Mouse (Mus musculus) MEL (cell line): ENCODE measurements around the gene Kif24. TPM values are rescaled to one million over a fixed set of nuclear protein-coding genes. Genes with fewer than 3 reads are reported as not detected.
A peak's percentile ranks its signal among the peaks of the same experiment; 100 is the strongest.

ENCODE experiments used
- DNase-seq: peaks from one replicate; pipeline ENCODE4 v3.0.0; 2011; ENCODE audit warnings: low read depth, low spot score
- H3K27ac ChIP-seq: 2 replicates; pipeline ENCODE4 v1.5.1; 2012; ENCODE audit warnings: low read depth, mild to moderate bottlenecking, control low read depth, low read length, moderate library complexity; ENCODE audit not compliant: control insufficient read depth
- H3K27me3 ChIP-seq, 2 experiments: fragments of 150-350 bp in 1 of 2; sonication (generic) in 1 of 2; 2 replicates each; pipeline ENCODE4 v1.6.1; 2012; ENCODE audit warnings: low read length in 2 of 2, mild to moderate bottlenecking in 2 of 2, improper control_type of control experiment in 1 of 2, moderate library complexity in 1 of 2; ENCODE audit not compliant: insufficient read depth in 2 of 2, control insufficient read depth in 1 of 2
- H3K36me3 ChIP-seq, 2 experiments: 2 replicates each; pipeline ENCODE4 v1.6.1; 2012 to 2014; ENCODE audit warnings: low read length in 2 of 2, improper control_type of control experiment in 1 of 2, inconsistent platforms in 1 of 2, mild to moderate bottlenecking in 1 of 2; ENCODE audit not compliant: insufficient read depth in 2 of 2, control insufficient read depth in 1 of 2
- H3K4me1 ChIP-seq, 2 experiments: fragments of 150-350 bp in 1 of 2; sonication (generic) in 1 of 2; 2 replicates each; pipeline ENCODE4 v1.6.1; 2012; ENCODE audit warnings: low read length in 2 of 2, improper control_type of control experiment in 1 of 2, mild to moderate bottlenecking in 1 of 2; ENCODE audit not compliant: insufficient read depth in 2 of 2, control insufficient read depth in 1 of 2
- H3K4me3 ChIP-seq, 2 experiments: fragments of 150-350 bp in 1 of 2; sonication (generic) in 1 of 2; 2 replicates each; pipeline ENCODE4 v1.5.1; 2012; ENCODE audit warnings: low read depth in 2 of 2, low read length in 2 of 2, mild to moderate bottlenecking in 2 of 2, moderate library complexity in 2 of 2, control low read depth in 1 of 2, improper control_type of control experiment in 1 of 2; ENCODE audit not compliant: control insufficient read depth in 1 of 2, insufficient read depth in 1 of 2
- H3K79me2 ChIP-seq: 2 replicates; pipeline ENCODE4 v1.6.1; 2012; ENCODE audit warnings: mild to moderate bottlenecking, low read length, moderate library complexity; ENCODE audit not compliant: control insufficient read depth, poor library complexity, insufficient read depth
- H3K9ac ChIP-seq: 2 replicates; pipeline ENCODE4 v1.6.1; 2012; ENCODE audit warnings: low read depth, mild to moderate bottlenecking, control low read depth, low read length, moderate library complexity; ENCODE audit not compliant: control insufficient read depth, poor library complexity, severe bottlenecking
- H3K9me3 ChIP-seq: fragments of 150-350 bp; sonication (generic); replicated peaks from 2 replicates; pipeline ENCODE4 v1.6.1; 2012; ENCODE audit warnings: mild to moderate bottlenecking, low read length, improper control_type of control experiment, moderate library complexity; ENCODE audit not compliant: insufficient read depth
- CHD1 ChIP-seq: IDR thresholded peaks from 2 replicates; pipeline ENCODE4 v1.6.1; 2012; ENCODE audit warnings: low read depth, mild to moderate bottlenecking, inconsistent platforms, low read length, improper control_type of control experiment
- CHD2 ChIP-seq: IDR thresholded peaks from 2 replicates; pipeline ENCODE4 v1.6.1; 2011; ENCODE audit warnings: low read length, improper control_type of control experiment
- CTCF ChIP-seq, 3 experiments: IDR thresholded peaks in 2 of 3; conservative IDR thresholded peaks in 1 of 3; 2 replicates each; pipeline ENCODE4 v1.5.1; 2011 to 2012; ENCODE audit warnings: low read length in 3 of 3, low read depth in 2 of 3, mild to moderate bottlenecking in 2 of 3, improper control_type of control experiment in 1 of 3, inconsistent platforms in 1 of 3, mixed read lengths in 1 of 3, moderate library complexity in 1 of 3; ENCODE audit not compliant: control insufficient read depth in 1 of 3, insufficient read depth in 1 of 3, poor library complexity in 1 of 3, severe bottlenecking in 1 of 3
- E2F4 ChIP-seq: IDR thresholded peaks from 2 replicates; pipeline ENCODE4 v1.6.1; 2011; ENCODE audit warnings: low read depth, low read length, improper control_type of control experiment, borderline replicate concordance
- ELF1 ChIP-seq: IDR thresholded peaks from 2 replicates; pipeline ENCODE4 v1.6.1; 2014; ENCODE audit warnings: low read depth, mild to moderate bottlenecking, inconsistent platforms, low read length, improper control_type of control experiment, moderate library complexity
- EP300 ChIP-seq, 2 experiments: IDR thresholded peaks; 2 replicates each; pipeline ENCODE4 v1.6.1; 2011; ENCODE audit warnings: improper control_type of control experiment in 2 of 2, low read length in 2 of 2, low read depth in 1 of 2, mild to moderate bottlenecking in 1 of 2
- ETS1 ChIP-seq: IDR thresholded peaks from 2 replicates; pipeline ENCODE4 v1.6.1; 2012; ENCODE audit warnings: low read depth, mild to moderate bottlenecking, inconsistent platforms, low read length, improper control_type of control experiment, moderate library complexity
- GABPA ChIP-seq: IDR thresholded peaks from 2 replicates; pipeline ENCODE4 v1.6.1; 2012; ENCODE audit warnings: low read depth, mild to moderate bottlenecking, inconsistent platforms, low read length, improper control_type of control experiment, moderate library complexity
- GATA1 ChIP-seq: IDR thresholded peaks from 2 replicates; pipeline ENCODE4 v1.6.1; 2011; ENCODE audit warnings: low read depth, low read length, improper control_type of control experiment
- HCFC1 ChIP-seq: IDR thresholded peaks from 2 replicates; pipeline ENCODE4 v1.6.1; 2012; ENCODE audit warnings: low read depth, mild to moderate bottlenecking, inconsistent platforms, low read length, improper control_type of control experiment, moderate library complexity
- JUND ChIP-seq: IDR thresholded peaks from 2 replicates; pipeline ENCODE4 v1.6.1; 2011; ENCODE audit warnings: low read depth, mild to moderate bottlenecking, improper control_type of control experiment, low read length
- MAX ChIP-seq: IDR thresholded peaks from 2 replicates; pipeline ENCODE4 v1.6.1; 2011; ENCODE audit warnings: low read length, improper control_type of control experiment
- MAZ ChIP-seq: IDR thresholded peaks from 2 replicates; pipeline ENCODE4 v1.6.1; 2012; ENCODE audit warnings: low read depth, mild to moderate bottlenecking, inconsistent platforms, low read length, improper control_type of control experiment
- MEF2A ChIP-seq: IDR thresholded peaks from 2 replicates; pipeline ENCODE4 v1.6.1; 2014; ENCODE audit warnings: low read depth, mild to moderate bottlenecking, inconsistent platforms, low read length, improper control_type of control experiment; ENCODE audit not compliant: poor library complexity, insufficient replicate concordance, severe bottlenecking; ENCODE audit errors: extremely low read depth
- MXI1 ChIP-seq: IDR thresholded peaks from 2 replicates; pipeline ENCODE4 v1.6.1; 2011; ENCODE audit warnings: mild to moderate bottlenecking, low read depth, low read length, improper control_type of control experiment
- MYC ChIP-seq: IDR thresholded peaks from 2 replicates; pipeline ENCODE4 v1.6.1; 2011; ENCODE audit warnings: low read depth, mild to moderate bottlenecking, low read length, improper control_type of control experiment, moderate library complexity
- NELFE ChIP-seq: IDR thresholded peaks from 2 replicates; pipeline ENCODE4 v1.6.1; 2011; ENCODE audit warnings: low read depth, low read length, improper control_type of control experiment
- NRF1 ChIP-seq: IDR thresholded peaks from 2 replicates; pipeline ENCODE4 v1.6.1; 2014; ENCODE audit warnings: low read depth, mild to moderate bottlenecking, inconsistent platforms, low read length, improper control_type of control experiment, moderate library complexity; ENCODE audit not compliant: poor library complexity, insufficient read depth, severe bottlenecking
- POLR2A ChIP-seq, 2 experiments: IDR thresholded peaks; 2 replicates each; pipeline ENCODE4 v1.6.1; 2011 to 2012; ENCODE audit warnings: low read length in 2 of 2, mild to moderate bottlenecking in 2 of 2, control low read depth in 1 of 2, improper control_type of control experiment in 1 of 2, low read depth in 1 of 2, moderate library complexity in 1 of 2; ENCODE audit not compliant: control insufficient read depth in 1 of 2, insufficient read depth in 1 of 2, poor library complexity in 1 of 2
- RAD21 ChIP-seq: IDR thresholded peaks from 2 replicates; pipeline ENCODE4 v1.6.1; 2011; ENCODE audit warnings: mild to moderate bottlenecking, low read depth, low read length, improper control_type of control experiment
- RCOR1 ChIP-seq: IDR thresholded peaks from 2 replicates; pipeline ENCODE4 v1.6.1; 2012; ENCODE audit warnings: low read depth, mild to moderate bottlenecking, inconsistent platforms, low read length, improper control_type of control experiment
- SIN3A ChIP-seq: IDR thresholded peaks from 2 replicates; pipeline ENCODE4 v1.6.1; 2012; ENCODE audit warnings: low read length, improper control_type of control experiment, inconsistent platforms
- SMC3 ChIP-seq: IDR thresholded peaks from 2 replicates; pipeline ENCODE4 v1.6.1; 2011; ENCODE audit warnings: low read depth, low read length, improper control_type of control experiment
- TAL1 ChIP-seq: IDR thresholded peaks from 2 replicates; pipeline ENCODE4 v1.6.1; 2012; ENCODE audit warnings: mild to moderate bottlenecking, inconsistent platforms, low read length, moderate library complexity, mixed read lengths
- TBP ChIP-seq: IDR thresholded peaks from 2 replicates; pipeline ENCODE4 v1.8.0; 2011; ENCODE audit warnings: low read depth, low read length, improper control_type of control experiment
- TCF12 ChIP-seq: IDR thresholded peaks from 2 replicates; pipeline ENCODE4 v1.6.1; 2014; ENCODE audit warnings: low read depth, mild to moderate bottlenecking, inconsistent platforms, low read length, improper control_type of control experiment, moderate library complexity
- USF1 ChIP-seq: IDR thresholded peaks from 2 replicates; pipeline ENCODE4 v1.6.1; 2014; ENCODE audit warnings: low read depth, mild to moderate bottlenecking, inconsistent platforms, low read length, improper control_type of control experiment, moderate library complexity
- ZC3H11A ChIP-seq: IDR thresholded peaks from 2 replicates; pipeline ENCODE4 v1.6.1; 2012; ENCODE audit warnings: low read depth, mild to moderate bottlenecking, inconsistent platforms, low read length, improper control_type of control experiment
- ZMIZ1 ChIP-seq: IDR thresholded peaks from 2 replicates; pipeline ENCODE4 v1.6.1; 2012; ENCODE audit warnings: low read depth, mild to moderate bottlenecking, inconsistent platforms, low read length, improper control_type of control experiment, moderate library complexity
- ZNF384 ChIP-seq: IDR thresholded peaks from 2 replicates; pipeline ENCODE4 v1.6.1; 2012; ENCODE audit warnings: low read depth, mild to moderate bottlenecking, inconsistent platforms, low read length, improper control_type of control experiment
- polyA plus RNA-seq, 2 experiments: library from polyadenylated mRNA; stranded (reverse) in 1 of 2; unstranded in 1 of 2; fragments of >175 nt in 1 of 2; fragments of >200 nt in 1 of 2; gene quantifications; 2 replicates each; pipeline versions ENCODE4 v1.2.1 to v1.2.4; 2012; ENCODE audit warnings: low replicate concordance in 2 of 2, low read depth in 1 of 2; ENCODE audit not compliant: insufficient read length in 2 of 2, insufficient read depth in 1 of 2, missing spikeins in 1 of 2
- total RNA-seq: library from RNA; depleted of rRNA; stranded (reverse); fragments of 300-350 nt; gene quantifications from 2 replicates; pipeline ENCODE4 v1.2.3, GENCODE M21; 2012

Gene Kif24
- total and polyA plus RNA-seq, 3 experiments, result 11.6 to 13.2 TPM; not detected in 1

DNA sequence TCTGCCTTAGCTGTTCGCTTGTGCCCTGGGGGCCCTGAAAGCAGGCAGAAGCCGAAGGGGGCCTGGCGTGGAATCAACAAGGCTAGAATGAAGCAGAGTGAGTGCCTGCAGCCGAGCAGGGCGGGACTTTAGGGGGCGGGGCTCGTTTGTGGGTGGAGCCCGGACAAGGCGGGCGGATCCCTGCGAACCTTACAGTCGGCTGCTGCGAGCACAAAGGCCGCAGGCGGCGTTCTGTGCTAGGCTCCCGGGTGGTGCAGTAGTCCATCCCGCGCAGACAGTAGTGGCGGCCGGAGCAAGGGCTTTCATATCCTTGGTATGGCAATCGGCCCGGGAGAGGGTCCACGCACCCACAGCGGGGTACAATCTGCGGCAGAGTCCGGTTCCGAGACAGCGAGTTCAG lies 42.2 kb upstream of the Kif24 start:
- peaks cover 0 to 16% of the 10 kb centered on the region in 2 experiments; a peak in 2 of 4 replicates for H3K36me3 ChIP-seq
- H3K4me1 ChIP-seq, result peaks cover 4 to 31% of the 10 kb centered on the region in 2 experiments; a peak in 3 of 4 replicates
- no peak overlapping the region for H3K27ac ChIP-seq
- H3K27me3 ChIP-seq, result peaks cover 2 to 3% of the 10 kb centered on the region in 2 experiments; a peak in 2 of 4 replicates
- TF ChIP-seq SIN3A (peak; percentile 10; the same call in 1 of the 2 replicates), RAD21 (no peak), E2F4 (no peak), MAX (no peak), TCF12 (no peak), TBP (no peak), MAZ (no peak), POLR2A (IDR thresholded peaks at IDR 0.05; ENCODE audit: control insufficient read depth in 1 of 2, insufficient read depth in 1 of 2, low read depth in 1 of 2, low read length in 2 of 2, poor library complexity in 1 of 2) (peak in 1 of 2 experiments; percentile 44; a peak in 1 of 4 replicates), ELF1 (no peak), CHD2 (no peak), MXI1 (peak; percentile 25; the same call in 1 of the 2 replicates), GATA1 (no peak), NRF1 (no peak), ZNF384 (no peak), TAL1 (no peak), RCOR1 (no peak), GABPA (no peak), EP300 (IDR thresholded peaks at IDR 0.05; ENCODE audit: low read depth in 1 of 2, low read length in 2 of 2) (no peak), CHD1 (no peak), CTCF (IDR thresholded peaks at IDR 0.05 in 2 of 3, conservative IDR thresholded peaks at IDR 0.05 in 1 of 3; ENCODE audit: control insufficient read depth in 1 of 3, insufficient read depth in 1 of 3, low read depth in 2 of 3, low read length in 3 of 3, poor library complexity in 1 of 3, severe bottlenecking in 1 of 3) (peak in 2 of 3 experiments; percentile 10 to 13; a peak in 1 of 6 replicates), MYC (no peak)
- peak; percentile 90 for DNase-seq
- H3K4me3 ChIP-seq, result peak overlapping the region; percentile 58 to 68
- H3K9ac ChIP-seq, result peak overlapping the region; percentile 56
- H3K9me3 ChIP-seq, result no peaks in the 10 kb centered on the region
- H3K79me2 ChIP-seq, result no peaks in the 10 kb centered on the region

DNA sequence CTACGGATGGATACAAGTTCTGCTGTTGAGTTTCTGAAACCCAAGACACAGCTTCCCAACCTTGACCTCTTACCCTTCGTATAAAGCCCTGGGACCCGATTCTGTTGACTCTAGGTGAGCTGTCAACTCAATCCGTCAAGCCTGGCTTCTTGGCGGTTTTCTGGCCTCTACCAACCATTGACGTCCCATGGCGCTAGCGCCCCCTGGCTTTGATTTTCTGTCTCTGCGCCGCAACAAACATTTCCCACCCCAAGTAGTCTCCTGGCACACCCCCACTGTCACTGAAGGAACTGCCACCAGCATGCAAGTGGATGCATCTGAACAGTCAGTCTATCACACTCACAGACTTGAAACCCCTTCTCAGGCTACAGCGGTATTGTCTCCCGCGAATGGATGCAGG lies 41.5 kb upstream of the Kif24 start:
- TF ChIP-seq TBP (no peak), MYC (no peak), HCFC1 (peak; percentile 34; the same call in 1 of the 2 replicates), E2F4 (no peak), NELFE (no peak), CHD1 (no peak), ZC3H11A (0 out of 2 replicates have a peak, but pooled peaks have one; percentile 13), RCOR1 (no peak), JUND (no peak), ZNF384 (no peak), MXI1 (peak; percentile 63), ZMIZ1 (no peak), USF1 (no peak), ELF1 (no peak), MEF2A (no peak), SIN3A (0 out of 2 replicates have a peak, but pooled peaks have one; percentile 61), ETS1 (no peak), SMC3 (peak; percentile 57), MAX (0 out of 2 replicates have a peak, but pooled peaks have one; percentile 22), RAD21 (peak; percentile 40), CTCF (IDR thresholded peaks at IDR 0.05 in 2 of 3, conservative IDR thresholded peaks at IDR 0.05 in 1 of 3; ENCODE audit: control insufficient read depth in 1 of 3, insufficient read depth in 1 of 3, low read depth in 2 of 3, low read length in 3 of 3, poor library complexity in 1 of 3, severe bottlenecking in 1 of 3) (peak; percentile 67 to 69 (median 67))
- Histone ChIP-seq H3K4me3 (peak overlapping the region; percentile 58 to 68), H3K9me3 (no peaks in the 10 kb centered on the region), H3K79me2 (no peaks in the 10 kb centered on the region), H3K4me1 (peaks cover 4 to 34% of the 10 kb centered on the region in 2 experiments; a peak in 3 of 4 replicates), H3K27me3 (0 out of 4 replicates have a peak, but pooled peaks cover 0 to 2% of the 10 kb centered on the region in 2 experiments), H3K9ac (peak overlapping the region; percentile 56), H3K27ac (no peak overlapping the region; the same call in 1 of the 2 replicates), H3K36me3 (peaks cover 0 to 19% of the 10 kb centered on the region in 2 experiments; a peak in 2 of 4 replicates)
- DNase-seq, result peak; percentile 86
